Mouse (Mus musculus) embryonic fibroblast, embryonic 13.5 days (primary cell): Measurements from ENCODE around the gene Col26a1.

Source experiments
- CTCF ChIP-seq: IDR thresholded peaks from 2 replicates; pipeline ENCODE4 v1.5.1; 2011; ENCODE audit warnings: mild to moderate bottlenecking, control low read depth, low read length, moderate library complexity, borderline replicate concordance; ENCODE audit not compliant: insufficient read depth
- POLR2A ChIP-seq: IDR thresholded peaks from 2 replicates; pipeline ENCODE4 v1.6.1; 2011; ENCODE audit warnings: low read depth, mild to moderate bottlenecking, control low read depth, low read length, moderate library complexity

DNA sequence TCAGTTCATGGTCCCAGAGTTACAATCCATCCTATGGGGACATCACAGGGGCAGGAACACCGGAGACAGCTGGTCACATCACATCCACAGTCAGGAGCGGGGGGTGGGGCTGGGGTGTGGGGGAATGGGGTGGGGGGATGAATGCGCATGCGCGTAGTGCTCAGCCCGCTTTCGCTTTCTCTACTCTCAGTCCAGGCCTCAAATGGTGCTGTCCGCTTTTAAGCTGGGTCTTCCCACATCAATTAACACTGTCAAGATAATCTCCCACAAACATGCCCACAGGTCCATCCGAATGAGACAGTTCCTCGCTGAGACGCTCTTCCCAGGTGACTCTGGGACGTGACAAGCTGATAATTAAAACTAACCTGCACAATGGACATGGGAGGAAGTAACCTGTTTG is 174.9 kb downstream of the Col26a1 start:
- TF ChIP-seq CTCF, result no peak
- no peak for TF ChIP-seq POLR2A
